Mouse (Mus musculus): Measurements from ENCODE around the gene Sympk.

Sympk gene

DNA sequence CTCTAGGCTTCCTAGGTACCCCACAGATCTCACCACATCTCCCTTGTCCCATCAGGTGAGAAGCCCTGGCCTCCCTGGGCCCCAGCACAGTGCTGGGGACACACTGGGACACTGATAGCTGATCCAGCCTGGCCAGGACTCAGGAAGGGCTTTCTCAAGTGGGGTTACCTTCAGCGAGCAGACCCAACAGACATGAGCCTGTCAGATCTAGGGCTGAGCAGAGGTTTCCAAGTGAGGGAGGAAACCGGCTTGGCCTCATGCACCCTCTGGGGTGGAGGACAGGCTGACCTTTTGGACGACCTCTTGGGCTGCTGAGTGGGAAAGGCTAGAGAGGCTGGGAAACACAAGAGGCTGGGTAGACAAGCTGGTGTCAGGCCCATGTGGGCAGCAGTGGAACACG, 27.0 kb downstream of the Sympk start:
- no peak for DNase-seq (ENCODE audit: inconsistent age in 2 of 2, low spot score in 1 of 2)

DNA sequence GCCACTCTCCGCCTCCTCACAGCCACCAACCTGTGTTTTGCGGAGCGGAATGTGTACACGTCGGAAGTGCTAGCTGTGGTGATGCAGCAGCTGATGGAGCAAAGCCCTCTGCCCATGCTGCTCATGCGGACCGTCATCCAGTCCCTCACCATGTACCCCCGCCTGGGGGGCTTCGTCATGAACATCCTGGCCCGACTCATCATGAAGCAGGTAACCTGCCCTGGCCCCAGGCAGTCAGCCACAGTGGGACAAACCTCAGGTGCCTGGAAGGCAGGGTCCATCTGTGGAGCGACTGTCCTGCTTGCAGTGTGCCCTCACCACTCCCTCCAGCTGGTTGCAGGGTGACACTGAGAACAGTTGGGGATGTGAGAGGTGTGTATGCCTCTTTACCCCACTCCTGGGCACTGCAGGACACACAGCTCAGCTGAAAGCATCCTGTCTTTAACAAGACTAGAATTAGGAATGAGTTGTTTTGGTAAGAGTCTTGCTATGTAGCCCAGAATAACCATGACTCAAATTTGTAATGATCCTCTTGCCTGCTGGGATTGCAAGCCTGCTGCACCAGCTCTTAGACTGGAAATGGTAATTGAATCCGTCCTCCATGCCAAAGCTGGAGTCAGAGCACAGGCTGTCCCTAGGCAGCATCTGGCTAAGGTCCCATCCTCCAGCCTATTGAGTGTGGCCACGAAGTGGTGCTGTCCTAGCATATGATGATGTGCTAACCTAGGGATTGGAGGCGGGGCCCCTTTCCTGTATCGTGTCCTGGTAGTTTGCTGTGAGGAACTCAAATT, 28.4 kb downstream of the Sympk start:
- DNase-seq (ENCODE audit: inconsistent age in 2 of 2, low spot score in 1 of 2): no peak

DNA sequence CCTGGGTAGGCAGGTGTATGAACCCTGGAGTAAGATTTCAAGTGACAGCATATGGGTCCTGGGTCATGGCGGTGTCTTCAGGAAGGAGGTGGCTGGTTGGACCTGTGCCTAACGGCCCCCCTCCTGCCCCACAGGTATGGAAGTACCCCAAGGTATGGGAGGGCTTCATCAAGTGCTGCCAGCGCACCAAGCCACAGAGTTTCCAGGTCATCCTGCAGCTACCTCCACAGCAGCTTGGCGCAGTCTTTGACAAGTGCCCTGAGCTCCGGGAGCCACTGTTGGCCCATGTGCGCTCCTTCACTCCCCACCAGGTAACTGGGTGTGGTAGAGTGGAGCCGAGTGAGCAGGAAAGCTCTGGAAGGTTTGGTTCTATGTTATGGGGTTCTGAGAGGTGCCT, 29.0 kb downstream of the Sympk start:
- DNase-seq (ENCODE audit: inconsistent age in 2 of 2, low spot score in 1 of 2): no peak

DNA sequence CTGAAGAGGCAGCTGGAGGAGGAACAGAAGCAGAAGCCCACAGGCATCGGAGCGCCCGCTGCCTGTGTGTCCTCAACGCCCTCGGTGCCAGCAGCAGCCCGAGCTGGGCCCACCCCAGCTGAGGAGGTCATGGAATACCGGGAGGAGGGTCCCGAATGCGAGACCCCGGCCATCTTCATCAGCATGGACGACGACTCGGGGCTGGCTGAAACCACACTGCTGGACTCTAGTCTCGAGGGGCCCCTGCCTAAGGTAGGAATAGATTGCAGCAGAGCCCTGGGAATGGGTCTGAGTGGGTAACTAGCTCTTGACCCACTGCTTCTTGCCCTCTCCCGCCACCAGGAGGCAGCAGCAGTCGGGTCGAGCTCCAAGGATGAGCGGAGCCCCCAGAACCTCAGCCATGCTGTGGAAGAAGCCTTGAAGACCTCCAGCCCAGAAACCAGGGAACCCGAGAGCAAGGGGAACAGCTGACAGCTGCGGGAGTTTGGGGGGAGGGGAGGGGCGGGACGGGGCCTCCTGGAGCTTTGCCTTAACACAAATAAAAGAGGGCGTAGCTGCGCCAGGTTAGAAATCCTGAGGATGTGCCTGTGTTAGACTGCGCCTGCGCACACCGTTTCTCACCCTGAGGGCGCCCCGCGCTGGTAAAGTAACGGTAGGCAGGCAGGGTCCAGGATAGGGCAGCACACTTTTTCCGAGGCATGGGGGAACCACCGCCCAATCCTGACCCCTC, 30.0 kb downstream of the Sympk start, which contains the start of gene Rsph6a:
TSS of gene Rsph6a (plus strand) at position 644 of the 730 bp plus-strand sequence.
- peak in 1 of 2 experiments; percentile 67 for DNase-seq (ENCODE audit: inconsistent age in 2 of 2, low spot score in 1 of 2)

DNA sequence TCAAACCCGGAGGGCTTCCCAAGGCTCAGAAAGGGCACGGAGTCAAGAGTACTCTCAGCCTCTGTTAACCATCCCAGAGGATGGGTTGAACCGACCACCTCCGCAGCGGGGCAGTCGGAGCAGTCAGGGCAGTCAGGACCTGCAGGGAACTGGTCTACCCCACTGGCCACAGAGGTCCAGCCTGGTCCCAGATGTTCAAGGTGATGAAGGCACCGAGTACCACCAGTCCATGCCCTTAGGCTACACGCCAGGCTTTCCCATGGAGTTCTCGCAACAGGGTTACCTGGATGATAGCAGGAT, 30.6 kb downstream of the Sympk start:
- no peak for DNase-seq (ENCODE audit: inconsistent age in 2 of 2, low spot score in 1 of 2)

DNA sequence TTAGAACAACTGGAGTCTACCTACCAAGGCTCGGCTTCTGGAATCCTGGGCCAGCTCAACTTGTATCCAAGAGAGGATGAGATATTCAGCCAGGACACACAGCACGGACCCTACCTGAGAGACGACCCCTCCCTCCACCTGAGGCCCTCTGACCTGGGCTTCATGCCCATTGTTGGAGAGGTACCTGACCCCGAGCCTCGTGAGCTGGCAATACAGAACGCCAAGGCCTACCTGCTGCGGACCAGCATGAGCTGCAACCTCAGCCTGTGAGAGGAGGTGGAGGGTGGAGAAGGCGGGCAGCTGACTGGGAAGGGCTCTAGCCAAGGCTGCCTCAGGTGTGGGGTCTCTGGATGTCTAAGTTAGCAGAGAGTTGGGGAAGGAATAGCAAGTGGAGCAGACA, 30.9 kb downstream of the Sympk start:
- DNase-seq (ENCODE audit: inconsistent age in 2 of 2, low spot score in 1 of 2): peak in 1 of 2 experiments; percentile 24

DNA sequence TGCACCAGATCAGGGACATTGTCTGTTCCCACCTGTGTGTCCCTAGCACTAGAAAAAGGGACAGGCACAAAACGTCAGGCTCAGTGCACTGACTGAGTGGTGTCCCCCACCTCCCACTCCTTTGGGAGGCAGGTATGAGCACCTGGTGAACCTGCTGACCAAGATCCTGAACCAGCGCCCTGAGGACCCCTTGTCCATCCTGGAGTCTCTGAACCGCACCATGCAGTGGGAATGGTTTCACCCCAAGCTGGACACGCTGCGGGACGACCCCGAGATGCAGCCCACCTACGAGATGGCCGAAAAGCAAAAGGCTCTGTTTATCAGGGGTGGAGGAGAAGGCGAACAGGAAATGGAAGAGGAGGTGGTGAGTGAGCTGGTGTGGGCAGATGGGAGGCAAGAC, 33.2 kb downstream of the Sympk start:
- DNase-seq (ENCODE audit: inconsistent age in 2 of 2, low spot score in 1 of 2): no peak

DNA sequence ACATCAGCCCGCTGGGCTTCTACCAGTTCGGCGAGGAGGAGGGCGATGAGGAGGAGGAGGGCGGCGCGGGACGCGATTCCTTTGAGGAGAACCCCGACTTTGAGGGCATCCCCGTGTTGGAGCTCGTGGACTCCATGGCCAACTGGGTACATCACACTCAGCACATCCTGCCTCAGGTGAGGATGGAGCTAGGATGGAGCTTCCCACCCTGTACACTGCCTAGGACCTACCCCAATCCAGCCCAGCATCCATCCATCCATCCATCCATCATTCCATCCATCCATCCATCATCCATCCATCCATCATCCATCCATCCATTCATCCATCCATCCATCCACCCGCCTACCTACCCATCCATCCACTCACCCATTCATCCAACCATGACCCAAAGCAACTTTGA, 41.7 kb downstream of the Sympk start:
- DNase-seq (ENCODE audit: inconsistent age in 2 of 2, low spot score in 1 of 2): no peak

DNA sequence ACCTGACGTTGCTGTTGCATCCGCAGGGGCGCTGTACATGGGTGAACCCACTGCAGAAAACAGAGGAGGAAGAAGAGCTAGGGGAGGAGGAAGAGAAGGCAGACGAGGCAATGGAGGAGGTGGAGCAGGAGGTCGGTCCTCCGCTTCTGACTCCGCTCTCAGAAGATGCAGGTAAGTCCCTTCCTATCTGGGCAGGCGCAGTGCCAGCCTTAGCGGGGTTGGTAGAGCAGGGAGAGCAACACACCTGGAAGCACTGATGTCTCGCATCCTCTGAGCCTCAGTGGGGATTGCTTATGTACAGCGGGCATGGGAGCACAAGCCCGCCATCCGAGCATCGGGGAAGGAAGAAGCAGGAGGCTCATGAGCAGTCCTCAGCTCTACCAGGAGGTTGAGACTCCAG, 42.9 kb downstream of the Sympk start:
- DNase-seq (ENCODE audit: inconsistent age in 2 of 2, low spot score in 1 of 2): no peak

DNA sequence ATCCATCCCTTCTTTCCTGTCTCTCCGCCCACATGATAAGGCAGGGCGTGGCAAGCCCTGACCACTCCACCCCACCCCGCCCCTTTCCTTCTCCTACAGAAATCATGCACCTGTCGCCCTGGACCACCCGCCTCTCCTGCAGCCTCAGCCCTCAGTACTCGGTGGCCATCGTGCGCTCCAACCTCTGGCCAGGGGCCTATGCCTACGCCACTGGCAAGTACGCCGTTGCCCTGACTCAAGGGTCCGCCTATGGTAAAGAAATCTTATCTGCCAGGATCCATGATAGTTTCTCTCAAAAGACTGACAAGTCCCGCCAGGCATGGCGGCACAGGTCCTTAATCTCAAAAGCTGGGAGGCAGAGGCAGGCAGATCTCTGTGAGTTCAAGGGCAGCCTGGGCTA, 43.8 kb downstream of the Sympk start:
- peak; percentile 5 to 28 for DNase-seq (ENCODE audit: inconsistent age in 2 of 2, low spot score in 1 of 2)

DNA sequence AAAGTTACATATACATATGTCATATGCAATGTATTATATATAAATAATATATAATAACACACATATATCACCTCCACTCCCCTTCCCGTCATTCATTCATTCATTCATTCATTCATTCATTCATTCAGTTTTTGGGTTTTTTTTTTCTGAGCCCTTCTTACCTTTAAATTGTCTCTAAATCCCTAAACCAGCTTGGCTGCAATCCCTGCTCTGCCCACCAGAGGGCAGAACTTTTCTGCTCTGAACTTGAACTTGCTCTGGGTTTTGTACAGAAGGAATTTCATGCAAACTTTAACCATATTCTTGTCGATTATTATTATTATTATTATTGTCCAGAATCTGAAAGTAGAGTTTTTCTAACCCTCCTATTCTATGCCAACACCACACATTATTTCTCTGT, 44.5 kb downstream of the Sympk start:
- peak; percentile 64 to 91 for DNase-seq (ENCODE audit: inconsistent age in 2 of 2, low spot score in 1 of 2)

DNA sequence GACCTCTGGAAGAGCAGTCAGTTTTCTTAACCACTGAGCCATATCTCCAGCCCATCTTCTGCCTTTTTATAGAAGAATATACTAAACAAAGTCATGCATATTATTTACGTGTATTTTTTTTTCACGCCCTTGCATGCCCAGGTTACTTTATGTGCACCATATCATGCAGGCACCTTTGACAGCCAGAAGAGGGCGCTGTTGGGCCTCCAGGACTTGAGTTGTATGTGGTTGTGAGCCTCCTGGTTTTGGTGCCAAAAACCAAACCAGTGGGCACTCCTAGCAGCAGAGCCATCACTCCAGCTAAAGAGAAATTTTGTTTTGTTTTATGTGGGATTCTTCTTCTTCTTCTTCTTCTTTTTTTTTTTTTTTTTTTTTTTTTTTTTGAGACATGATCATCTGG, 45.3 kb downstream of the Sympk start:
- peak; percentile 32 to 60 for DNase-seq (ENCODE audit: inconsistent age in 2 of 2, low spot score in 1 of 2)

DNA sequence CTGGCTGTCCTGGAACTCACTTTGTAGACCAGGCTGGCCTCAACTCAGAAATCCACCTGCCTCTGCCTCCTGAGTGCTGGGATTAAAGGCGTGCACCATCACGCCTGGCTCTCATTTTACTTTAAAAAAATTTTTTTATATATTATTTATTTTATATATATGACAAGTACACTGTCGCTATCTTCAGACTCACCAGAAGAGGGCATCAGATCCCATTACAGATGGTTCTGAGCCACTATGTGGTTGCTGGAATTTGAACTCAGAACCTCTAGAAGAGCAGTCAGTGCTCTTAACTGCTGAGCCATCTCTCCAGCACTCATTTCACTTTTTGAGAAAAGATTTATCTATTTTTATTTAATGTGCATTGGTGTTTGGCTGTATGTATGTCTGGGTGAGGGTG, 46.8 kb downstream of the Sympk start:
- peak; percentile 7 to 46 for DNase-seq (ENCODE audit: inconsistent age in 2 of 2, low spot score in 1 of 2)

DNA sequence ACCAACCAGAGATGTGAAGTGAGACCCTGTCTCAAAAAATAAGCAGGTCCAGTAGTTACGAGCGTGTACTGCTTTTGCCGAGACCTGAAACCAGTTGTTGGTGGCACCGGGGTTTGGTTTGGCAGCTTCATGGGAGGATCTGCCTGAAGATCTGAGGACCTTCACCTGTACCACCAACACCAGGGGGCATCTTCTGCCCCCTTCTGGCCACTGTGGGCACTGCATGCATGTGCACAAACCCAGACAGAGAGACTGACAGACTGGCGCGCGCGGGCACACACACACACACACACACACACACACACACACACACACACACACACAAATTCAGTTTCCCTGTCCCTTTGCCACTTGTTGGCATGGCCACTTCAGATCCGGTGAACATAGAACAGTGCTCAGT, 49.3 kb downstream of the Sympk start:
- DNase-seq (ENCODE audit: inconsistent age in 2 of 2, low spot score in 1 of 2): peak; percentile 39 to 68

DNA sequence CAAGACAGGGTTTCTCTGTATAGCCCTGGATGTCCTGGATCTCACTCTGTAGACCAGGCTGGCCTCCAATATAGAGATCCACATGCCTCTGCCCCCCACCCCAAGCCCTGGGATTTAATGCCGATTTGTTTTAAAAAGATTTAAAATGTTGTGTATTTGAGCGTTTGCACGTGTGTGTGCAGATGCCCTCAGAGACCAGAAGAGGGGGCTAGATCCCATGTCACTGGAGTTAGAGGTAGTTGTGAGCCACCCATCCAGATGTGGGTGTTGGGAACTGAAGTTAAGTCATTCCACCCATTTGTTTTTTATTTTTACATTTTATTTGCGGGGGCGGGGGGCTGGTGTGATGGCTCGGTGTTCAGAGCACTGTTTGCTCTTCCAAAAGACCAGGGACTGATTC, 50.3 kb downstream of the Sympk start:
- no peak for DNase-seq (ENCODE audit: inconsistent age in 2 of 2, low spot score in 1 of 2)

DNA sequence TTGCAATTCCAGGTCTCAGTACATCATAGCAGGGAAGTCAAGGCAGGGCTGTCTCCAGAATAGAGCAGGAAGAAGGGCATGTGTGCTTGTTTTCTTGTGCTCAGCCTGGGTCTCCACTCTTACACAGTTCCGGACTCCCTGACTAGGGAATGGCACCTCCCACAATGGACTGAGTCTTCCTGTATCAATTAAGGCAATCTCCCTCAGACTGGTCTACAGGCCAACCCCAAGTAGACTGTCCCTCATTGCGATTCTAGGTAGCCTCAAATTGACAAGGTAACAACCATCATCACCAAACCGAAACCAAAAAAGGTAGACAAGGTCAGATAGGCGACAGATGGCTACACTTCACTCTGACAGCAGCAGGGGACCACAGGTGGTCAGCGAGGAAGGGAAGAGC, 51.1 kb downstream of the Sympk start:
- no peak for DNase-seq (ENCODE audit: inconsistent age in 2 of 2, low spot score in 1 of 2)

DNA sequence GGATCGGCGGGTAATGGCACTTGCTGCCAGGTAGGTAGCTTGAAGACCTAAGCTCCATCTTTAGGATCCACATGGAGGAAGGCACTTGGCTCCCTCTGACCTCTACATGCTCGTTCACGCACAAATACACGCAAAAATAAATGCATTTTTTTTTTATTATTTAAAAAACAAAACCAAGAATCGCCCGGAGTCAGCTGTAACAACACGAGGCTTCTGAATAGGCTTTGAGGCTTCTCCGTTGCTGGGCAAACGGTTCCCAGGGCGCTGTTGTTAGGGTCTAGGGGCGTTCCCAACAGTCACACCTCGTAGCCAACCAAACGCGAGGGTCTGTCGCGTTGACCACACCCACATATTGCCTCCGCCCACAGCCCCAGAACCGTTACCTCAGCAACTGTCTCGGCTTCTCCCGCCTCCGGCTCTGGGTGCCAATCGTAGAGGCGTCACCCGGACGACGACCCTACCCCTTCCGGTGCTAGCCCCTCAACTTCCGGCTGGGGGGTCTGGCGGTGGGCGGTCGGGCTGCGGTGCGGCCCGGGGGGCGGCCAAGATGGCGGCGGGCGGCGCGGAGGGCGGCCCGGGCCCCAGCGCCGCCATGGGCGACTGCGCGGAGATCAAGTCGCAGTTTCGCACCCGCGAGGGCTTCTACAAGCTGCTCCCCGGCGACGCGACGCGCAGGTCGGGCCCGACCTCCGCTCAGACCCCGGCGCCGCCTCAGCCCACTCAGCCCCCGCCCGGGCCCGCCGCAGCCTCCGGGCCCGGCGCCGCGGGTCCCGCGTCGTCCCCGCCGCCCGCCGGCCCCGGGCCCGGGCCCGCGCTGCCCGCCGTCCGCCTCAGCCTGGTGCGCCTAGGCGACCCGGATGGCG, 51.8 kb downstream of the Sympk start, which contains the start of gene Dmwd:
TSS of gene Dmwd (plus strand) at position 505 of the 863 bp plus-strand sequence.
- DNase-seq (ENCODE audit: inconsistent age in 2 of 2, low spot score in 1 of 2): peak; percentile 97 to 98

DNA sequence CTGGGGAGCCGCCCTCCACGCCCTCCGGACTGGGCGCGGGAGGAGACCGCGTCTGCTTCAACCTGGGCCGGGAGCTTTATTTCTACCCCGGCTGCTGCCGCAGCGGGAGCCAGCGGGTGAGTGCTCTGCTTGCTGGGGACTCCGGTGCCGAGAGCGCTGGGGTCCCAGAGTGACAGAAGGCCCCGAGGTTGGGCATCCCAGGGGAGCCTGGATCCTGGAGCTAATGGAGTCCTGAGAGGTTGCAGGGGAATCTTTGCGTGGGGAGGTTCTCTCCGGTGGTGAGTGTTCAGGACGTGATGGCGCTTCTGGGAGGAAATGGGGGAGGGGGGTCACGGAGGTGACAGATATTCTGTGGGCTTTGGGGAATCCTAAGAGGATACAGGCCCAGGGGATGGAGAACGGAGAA, 52.4 kb downstream of the Sympk start:
- peak; percentile 53 to 81 for DNase-seq (ENCODE audit: inconsistent age in 2 of 2, low spot score in 1 of 2)

DNA sequence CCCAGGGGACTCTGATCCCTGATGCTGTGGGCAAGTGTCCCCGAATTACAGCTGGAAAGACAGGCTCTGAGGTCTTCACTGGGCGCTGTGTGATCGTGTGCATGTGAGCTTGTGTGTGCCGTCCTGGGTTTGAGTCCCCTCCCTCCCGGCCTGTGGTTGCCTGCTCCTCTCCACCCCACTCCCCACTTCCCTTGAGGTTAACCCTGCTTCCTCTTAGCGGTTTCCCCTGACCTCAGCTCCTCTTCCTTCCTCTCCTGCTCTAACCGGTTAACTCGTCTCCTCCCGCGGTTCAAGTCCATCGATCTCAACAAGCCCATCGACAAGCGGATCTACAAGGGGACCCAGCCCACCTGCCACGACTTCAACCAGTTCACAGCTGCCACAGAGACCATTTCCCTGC, 53.6 kb downstream of the Sympk start:
- peak; percentile 37 to 66 for DNase-seq (ENCODE audit: inconsistent age in 2 of 2, low spot score in 1 of 2)

DNA sequence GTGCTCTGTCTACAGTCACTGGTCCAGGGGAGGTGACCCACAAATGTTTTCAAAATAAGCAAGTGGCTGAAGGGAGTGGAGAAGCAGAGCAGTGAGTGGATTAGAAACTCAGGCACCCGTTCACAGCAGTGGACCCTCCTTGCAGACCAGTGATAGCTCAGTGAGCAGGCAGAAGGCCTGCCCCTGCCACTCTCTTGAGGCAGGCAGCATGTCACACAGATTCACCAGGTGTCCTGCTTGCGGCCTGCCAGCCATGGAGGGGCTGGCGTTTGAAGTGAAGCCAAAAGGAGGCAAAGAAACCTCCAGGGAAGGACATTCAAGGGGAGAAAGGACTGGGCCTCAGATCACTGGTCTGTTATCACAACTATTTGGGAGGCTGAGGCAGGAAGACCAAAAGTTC, 54.6 kb downstream of the Sympk start:
- peak; percentile 42 to 69 for DNase-seq (ENCODE audit: inconsistent age in 2 of 2, low spot score in 1 of 2)

DNA sequence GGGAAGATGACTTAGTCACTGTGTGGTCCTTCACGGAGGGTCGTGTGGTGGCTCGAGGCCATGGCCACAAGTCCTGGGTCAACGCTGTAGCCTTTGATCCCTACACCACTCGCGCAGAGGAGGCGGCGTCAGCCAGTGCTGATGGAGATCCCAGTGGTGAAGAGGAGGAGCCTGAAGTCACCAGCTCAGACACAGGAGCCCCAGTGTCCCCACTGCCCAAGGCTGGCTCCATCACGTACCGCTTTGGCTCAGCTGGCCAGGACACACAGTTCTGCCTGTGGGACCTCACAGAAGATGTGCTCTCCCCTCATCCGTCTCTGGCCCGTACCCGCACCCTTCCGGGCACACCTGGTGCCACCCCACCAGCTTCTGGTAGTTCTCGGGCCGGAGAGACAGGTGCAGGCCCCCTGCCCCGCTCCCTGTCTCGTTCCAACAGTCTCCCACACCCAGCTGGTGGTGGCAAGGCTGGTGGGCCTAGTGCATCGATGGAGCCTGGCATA, 56.3 kb downstream of the Sympk start:
- peak; percentile 28 to 45 for DNase-seq (ENCODE audit: inconsistent age in 2 of 2, low spot score in 1 of 2)

Data from adrenal gland, adult (tissue).